Mouse (Mus musculus) 3T3-L1 (cell line): ENCODE measurements around the gene Arfgap3.
"Not testable (repeated sequence)": the region's sequence is repeated elsewhere in the genome, so short reads cannot be mapped to it uniquely, and the experiment has no call there.

Experiments used
- DNase-seq: peaks from one replicate; pipeline ENCODE4 v3.0.0-alpha.2; 2015; ENCODE audit warnings: low read depth, low spot score

The Arfgap3 gene

GRCm38 (mm10) chr15:83294954-83295353, 55.1 kb downstream of the Arfgap3 start:
- DNase-seq: no peak

GRCm38 (mm10) chr15:83293706-83294645, 56.1 kb downstream of the Arfgap3 start:
- peak; percentile 44 for DNase-seq

GRCm38 (mm10) chr15:83293144-83293543, 56.9 kb downstream of the Arfgap3 start:
- peak; percentile 77 for DNase-seq

GRCm38 (mm10) chr15:83292261-83293056, 57.6 kb downstream of the Arfgap3 start:
- DNase-seq: peak; percentile 64

- DNase-seq: no peak
These were observed 59.1 kb downstream of the Arfgap3 start for GRCm38 (mm10) chr15:83290899-83291298.

GRCm38 (mm10) chr15:83284828-83285227, 65.2 kb downstream of the Arfgap3 start:
- DNase-seq: no peak

- DNase-seq: no peak
These were observed 67.7 kb downstream of the Arfgap3 start for GRCm38 (mm10) chr15:83282397-83282796.

GRCm38 (mm10) chr15:83281303-83281702, 68.7 kb downstream of the Arfgap3 start:
- no peak for DNase-seq

GRCm38 (mm10) chr15:83278579-83278978, 71.5 kb downstream of the Arfgap3 start:
- no peak for DNase-seq

GRCm38 (mm10) chr15:83277451-83277850, 72.6 kb downstream of the Arfgap3 start:
- no peak for DNase-seq

GRCm38 (mm10) chr15:83274237-83274636, 75.8 kb downstream of the Arfgap3 start:
- DNase-seq: not testable (repeated sequence)

- no peak for DNase-seq
These were observed 77.0 kb downstream of the Arfgap3 start for GRCm38 (mm10) chr15:83273017-83273416.

GRCm38 (mm10) chr15:83271221-83271620, 78.8 kb downstream of the Arfgap3 start:
- not testable (repeated sequence) for DNase-seq

GRCm38 (mm10) chr15:83269985-83270384, 80.1 kb downstream of the Arfgap3 start:
- not testable (repeated sequence) for DNase-seq

- peak; percentile 52 for DNase-seq
These were observed 81.6 kb downstream of the Arfgap3 start for GRCm38 (mm10) chr15:83268428-83268827.

- no peak for DNase-seq
These were observed 84.8 kb downstream of the Arfgap3 start for GRCm38 (mm10) chr15:83265269-83265668.

- DNase-seq: no peak
These were observed 86.6 kb downstream of the Arfgap3 start for GRCm38 (mm10) chr15:83263405-83263804.

- no peak for DNase-seq
These were observed 92.1 kb downstream of the Arfgap3 start for GRCm38 (mm10) chr15:83257906-83258305.

GRCm38 (mm10) chr15:83256491-83256890, 93.6 kb downstream of the Arfgap3 start:
- DNase-seq: no peak

- DNase-seq: no peak
These were observed 94.1 kb downstream of the Arfgap3 start for GRCm38 (mm10) chr15:83255944-83256343.

- no peak for DNase-seq
These were observed 94.8 kb downstream of the Arfgap3 start for GRCm38 (mm10) chr15:83255191-83255782.
